Mouse (Mus musculus): ENCODE measurements around the gene Gtf2a2.

The Gtf2a2 gene

DNA sequence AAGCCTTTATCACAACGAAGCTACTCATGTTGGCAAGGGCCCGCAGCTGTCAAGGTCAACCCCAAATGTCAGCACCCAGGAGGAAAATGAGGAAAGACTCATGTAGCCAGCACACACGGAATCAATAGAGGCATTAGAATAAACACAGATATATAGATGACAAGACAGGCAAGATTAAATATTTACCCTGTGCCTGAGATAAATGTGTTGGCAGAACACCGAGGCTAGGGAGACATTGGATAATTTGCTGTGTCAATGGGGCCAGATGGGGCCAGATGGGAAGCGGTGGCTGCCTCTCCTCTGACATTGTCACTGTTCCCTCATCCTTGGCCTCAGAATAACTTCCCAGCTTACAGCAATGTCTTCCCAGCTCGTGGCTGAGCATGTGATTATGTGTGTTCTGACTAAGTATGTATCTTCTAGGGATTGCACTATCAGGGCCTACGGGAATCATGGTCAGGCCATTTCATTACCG is 57.6 kb downstream of the Gtf2a2 start:
- no peak for DNase-seq

DNA sequence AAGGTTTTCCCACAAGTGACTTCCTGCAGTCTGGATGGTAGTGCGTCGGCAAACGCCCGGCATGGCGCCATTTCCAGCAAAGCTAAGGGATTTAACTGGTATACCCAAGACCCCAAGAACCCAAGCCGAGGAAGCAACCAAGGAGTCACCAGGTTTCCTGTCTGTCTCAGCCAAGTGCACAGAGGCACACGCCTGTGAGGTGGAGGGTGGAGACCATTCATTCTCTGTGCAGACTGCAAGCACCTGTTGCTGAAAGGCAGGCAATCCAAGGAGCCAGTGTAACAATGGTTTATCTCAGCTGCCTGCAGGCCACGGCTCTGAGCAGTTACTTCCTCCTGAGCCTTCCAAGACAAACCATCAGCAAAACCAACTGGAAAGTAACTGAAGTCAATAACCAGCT is 60.0 kb downstream of the Gtf2a2 start:
- DNase-seq = no peak

Data from layer of hippocampus, adult 9-11 months (tissue).